Mouse (Mus musculus) ES-Bruce4 (cell line): ENCODE measurements around the gene Fgfr2.

Experiments used
- CTCF ChIP-seq: IDR thresholded peaks from one replicate; pipeline ENCODE4 v1.8.1; 2011; ENCODE audit warnings: low read depth, low read length
- EP300 ChIP-seq: IDR thresholded peaks from 2 replicates; pipeline ENCODE4 v1.6.1; 2011; ENCODE audit warnings: low read depth, low read length; ENCODE audit not compliant: insufficient read depth

- no peak for TF ChIP-seq CTCF
- no peak for TF ChIP-seq EP300
Measured at GRCm38 (mm10) chr7:132723906-132724305, 399.2 kb downstream of the Fgfr2 start.
